Mouse (Mus musculus): Measurements from ENCODE around the gene Srrm3. TPM values are rescaled to one million over a fixed set of nuclear protein-coding genes. Genes with fewer than 3 reads are reported as not detected.

The Srrm3 gene
- polyA plus RNA-seq, 1 experiment from 2014 or later = 0.04 TPM

DNA sequence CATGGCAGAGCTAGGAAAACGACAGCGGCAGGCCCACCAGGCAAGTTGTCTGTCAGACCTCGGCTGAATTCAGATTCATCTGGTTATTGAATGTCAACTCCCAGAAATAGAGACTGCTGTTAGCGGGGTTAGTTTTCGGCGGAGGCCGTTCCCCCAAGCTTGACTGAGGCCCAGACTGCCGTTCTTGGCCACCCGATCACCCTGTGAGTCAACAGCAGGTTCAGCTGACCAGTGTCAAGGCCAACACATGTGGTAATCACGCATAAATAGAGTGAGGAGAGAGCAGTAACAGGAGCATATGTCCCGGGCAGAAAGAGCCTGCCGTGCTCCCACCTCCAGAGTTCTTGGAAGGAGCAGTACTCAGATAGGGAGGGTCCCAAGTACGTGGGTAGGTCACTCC lies 100.6 kb downstream of the Srrm3 start:
- Histone ChIP-seq H3K4me3 (ENCODE audit: low read depth, low read length) (no peak overlapping the region), H3K9ac (ENCODE audit: low read depth, low read length) (no peak overlapping the region), H3K27ac (ENCODE audit: low read depth, low read length) (no peak overlapping the region), H3K27me3 (replicated peaks; ENCODE audit: control insufficient read depth, insufficient read depth, low read length) (no peaks in the 10 kb centered on the region), H3K4me1 (replicated peaks; ENCODE audit: control insufficient read depth, insufficient read depth, low read length) (peaks cover 9% of the 10 kb centered on the region), H3K4me2 (no peak overlapping the region), H3K9me3 (ENCODE audit: control insufficient read depth, low read length) (no peaks in the 10 kb centered on the region), H3K36me3 (ENCODE audit: control insufficient read depth, insufficient read depth, low read length) (peaks cover 36% of the 10 kb centered on the region)
- WGBS = 79% methylated on average over 13 of the region's 13 CpGs
- DNase-seq (ENCODE audit: low spot score) = no peak
- no peak for ATAC-seq (replicated peaks; ENCODE audit: low FRiP score)

DNA sequence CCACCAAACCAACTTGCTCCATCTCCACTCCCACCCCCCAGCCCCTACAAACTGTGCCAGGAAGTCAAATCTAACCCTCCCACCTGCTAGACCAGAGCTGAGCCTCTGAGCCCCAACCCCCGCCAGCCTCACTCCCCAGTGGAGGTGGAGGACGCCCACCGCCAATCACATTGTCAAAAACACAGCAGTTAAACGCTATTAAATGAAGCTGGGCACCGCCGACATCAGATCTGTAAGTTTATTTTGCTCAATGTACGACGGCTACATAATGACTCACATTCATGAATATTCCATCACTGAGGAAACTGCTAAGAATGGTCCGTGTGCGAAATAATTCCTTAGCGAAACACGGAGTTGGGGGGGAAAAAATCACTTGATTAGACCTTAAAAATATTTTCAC lies 101.5 kb downstream of the Srrm3 start:
- no peak overlapping the region for H3K9ac ChIP-seq (ENCODE audit: low read depth, low read length)
- 83% methylated on average over 12 of the region's 12 CpGs for WGBS
- DNase-seq (ENCODE audit: low spot score) (no peak), ATAC-seq (replicated peaks; ENCODE audit: low FRiP score) (no peak)
- H3K27ac ChIP-seq (ENCODE audit: low read depth, low read length) = no peak overlapping the region
- no peaks in the 10 kb centered on the region for H3K9me3 ChIP-seq (ENCODE audit: control insufficient read depth, low read length)
- peaks cover 10% of the 10 kb centered on the region for H3K4me1 ChIP-seq (replicated peaks; ENCODE audit: control insufficient read depth, insufficient read depth, low read length)
- H3K27me3 ChIP-seq (replicated peaks; ENCODE audit: control insufficient read depth, insufficient read depth, low read length) = no peaks in the 10 kb centered on the region
- H3K36me3 ChIP-seq (ENCODE audit: control insufficient read depth, insufficient read depth, low read length) = peaks cover 36% of the 10 kb centered on the region
- no peak overlapping the region for H3K4me2 ChIP-seq
- H3K4me3 ChIP-seq (ENCODE audit: low read depth, low read length) = no peak overlapping the region

DNA sequence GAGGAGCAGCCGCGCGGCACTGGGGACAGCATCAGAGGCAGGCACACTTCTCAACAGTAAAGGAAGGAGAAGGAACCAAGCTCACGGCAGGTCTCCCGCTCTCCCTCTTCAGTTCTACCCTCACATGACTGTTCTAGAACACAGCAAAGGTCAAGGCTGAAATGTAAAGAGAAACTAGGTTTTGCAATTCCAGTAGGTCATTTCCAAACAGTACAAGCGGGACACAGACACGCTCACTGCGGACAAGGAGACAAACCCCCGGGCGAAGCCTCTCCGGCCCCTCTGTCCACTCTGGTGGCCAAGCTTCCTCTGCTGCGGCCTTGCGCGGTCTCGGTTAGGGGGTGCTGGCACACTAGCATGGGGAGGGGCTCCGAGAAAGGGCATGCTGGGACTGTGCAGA lies 102.3 kb downstream of the Srrm3 start:
- Histone ChIP-seq H3K27me3 (replicated peaks; ENCODE audit: control insufficient read depth, insufficient read depth, low read length) (no peaks in the 10 kb centered on the region), H3K9ac (ENCODE audit: low read depth, low read length) (no peak overlapping the region), H3K4me1 (replicated peaks; ENCODE audit: control insufficient read depth, insufficient read depth, low read length) (peaks cover 14% of the 10 kb centered on the region), H3K36me3 (ENCODE audit: control insufficient read depth, insufficient read depth, low read length) (peaks cover 36% of the 10 kb centered on the region), H3K4me2 (no peak overlapping the region), H3K4me3 (ENCODE audit: low read depth, low read length) (no peak overlapping the region), H3K9me3 (ENCODE audit: control insufficient read depth, low read length) (no peaks in the 10 kb centered on the region), H3K27ac (ENCODE audit: low read depth, low read length) (no peak overlapping the region)
- 84% methylated on average over 16 of the region's 16 CpGs for WGBS
- 0 out of 2 replicates have a peak, but pooled peaks have one; percentile 6 for ATAC-seq (replicated peaks; ENCODE audit: low FRiP score)
- DNase-seq (ENCODE audit: low spot score) = no peak

DNA sequence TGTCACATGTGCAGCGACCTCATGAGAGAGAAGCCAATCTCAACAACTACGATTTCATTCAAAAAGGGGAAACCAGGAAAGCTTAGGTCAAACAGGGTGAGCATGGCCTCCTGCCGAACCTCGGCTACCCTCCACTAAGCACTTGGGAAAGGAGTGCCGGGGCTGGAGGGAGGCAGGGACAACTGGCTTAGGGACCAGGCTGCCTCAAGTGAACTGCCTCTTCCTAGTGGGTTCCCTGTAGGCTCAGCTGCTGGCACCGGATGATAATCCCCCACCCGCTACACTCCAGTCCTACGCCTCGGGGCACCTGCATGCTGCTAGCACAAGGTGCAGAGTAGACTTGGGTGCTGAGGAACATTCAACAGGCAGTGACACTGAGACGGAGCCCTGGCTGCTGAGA lies 103.0 kb downstream of the Srrm3 start:
- no peak for DNase-seq (ENCODE audit: low spot score)
- Histone ChIP-seq H3K36me3 (ENCODE audit: control insufficient read depth, insufficient read depth, low read length) (peaks cover 40% of the 10 kb centered on the region), H3K9me3 (ENCODE audit: control insufficient read depth, low read length) (no peaks in the 10 kb centered on the region), H3K9ac (ENCODE audit: low read depth, low read length) (no peak overlapping the region), H3K4me3 (ENCODE audit: low read depth, low read length) (no peak overlapping the region), H3K27me3 (replicated peaks; ENCODE audit: control insufficient read depth, insufficient read depth, low read length) (no peaks in the 10 kb centered on the region), H3K4me2 (no peak overlapping the region), H3K27ac (ENCODE audit: low read depth, low read length) (no peak overlapping the region), H3K4me1 (replicated peaks; ENCODE audit: control insufficient read depth, insufficient read depth, low read length) (peaks cover 20% of the 10 kb centered on the region)
- ATAC-seq (replicated peaks; ENCODE audit: low FRiP score) = no peak
- WGBS = 88% methylated on average over 10 of the region's 10 CpGs

DNA sequence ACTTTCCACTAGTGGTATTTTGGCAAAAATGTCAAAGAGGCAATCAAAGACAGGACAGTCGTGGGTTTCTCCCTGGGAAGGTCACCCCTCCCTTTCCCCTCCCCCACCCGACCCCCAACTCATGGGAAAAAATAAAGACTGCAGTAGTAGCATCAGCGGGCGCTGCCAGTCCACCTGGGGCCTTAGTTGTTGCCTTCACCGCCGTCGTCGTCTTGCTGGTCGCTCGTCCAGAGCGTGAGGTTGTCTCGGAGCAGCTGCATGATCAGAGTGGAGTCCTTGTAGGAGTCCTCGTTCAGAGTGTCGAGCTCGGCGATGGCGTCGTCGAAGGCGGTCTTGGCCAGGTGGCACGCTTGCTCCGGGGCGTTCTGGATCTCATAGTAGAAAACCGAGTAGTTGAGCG lies 104.1 kb downstream of the Srrm3 start:
- Histone ChIP-seq H3K27me3 (replicated peaks; ENCODE audit: control insufficient read depth, insufficient read depth, low read length) (no peaks in the 10 kb centered on the region), H3K4me3 (ENCODE audit: low read depth, low read length) (no peak overlapping the region), H3K4me1 (replicated peaks; ENCODE audit: control insufficient read depth, insufficient read depth, low read length) (peaks cover 26% of the 10 kb centered on the region), H3K36me3 (ENCODE audit: control insufficient read depth, insufficient read depth, low read length) (peaks cover 41% of the 10 kb centered on the region), H3K9ac (ENCODE audit: low read depth, low read length) (no peak overlapping the region), H3K27ac (ENCODE audit: low read depth, low read length) (no peak overlapping the region), H3K4me2 (no peak overlapping the region), H3K9me3 (ENCODE audit: control insufficient read depth, low read length) (no peaks in the 10 kb centered on the region)
- ATAC-seq (replicated peaks; ENCODE audit: low FRiP score) (no peak), DNase-seq (ENCODE audit: low spot score) (no peak)
- 89% methylated on average over 25 of the region's 25 CpGs for WGBS

DNA sequence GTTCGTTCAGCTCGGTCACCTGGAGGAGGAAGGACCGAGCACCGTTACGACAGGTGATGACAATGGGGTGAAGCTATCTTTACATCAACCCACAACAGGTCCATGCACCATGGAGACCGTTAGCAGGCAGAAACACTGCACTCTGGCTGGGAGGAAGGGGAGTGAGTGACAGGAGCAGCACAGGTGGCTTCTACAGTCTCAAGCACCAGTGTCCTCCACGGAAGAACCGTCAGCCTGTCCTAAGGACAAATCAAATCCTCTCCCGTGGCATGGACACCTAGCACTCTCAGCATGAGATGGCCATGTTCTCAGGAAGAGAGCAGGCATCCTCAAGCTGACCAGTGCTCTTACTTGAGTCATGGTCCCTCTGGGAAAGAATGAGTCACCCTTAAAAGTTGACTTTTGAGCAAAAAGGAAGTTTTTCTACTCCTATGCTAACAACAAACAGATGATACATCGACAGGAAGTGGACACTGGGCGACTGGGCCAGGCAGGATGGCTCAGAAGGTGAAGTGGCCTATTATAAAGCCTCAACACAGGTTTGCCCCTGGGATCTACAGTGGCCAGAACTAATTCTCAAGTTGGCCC lies 105.0 kb downstream of the Srrm3 start:
- no peak overlapping the region for H3K9ac ChIP-seq (ENCODE audit: low read depth, low read length)
- no peak overlapping the region for H3K4me2 ChIP-seq
- peaks cover 28% of the 10 kb centered on the region for H3K4me1 ChIP-seq (replicated peaks; ENCODE audit: control insufficient read depth, insufficient read depth, low read length)
- ATAC-seq (replicated peaks; ENCODE audit: low FRiP score) (no peak), DNase-seq (ENCODE audit: low spot score) (no peak)
- WGBS = 80% methylated on average over 11 of the region's 11 CpGs
- H3K27me3 ChIP-seq (replicated peaks; ENCODE audit: control insufficient read depth, insufficient read depth, low read length) = no peaks in the 10 kb centered on the region
- H3K9me3 ChIP-seq (ENCODE audit: control insufficient read depth, low read length) = no peaks in the 10 kb centered on the region
- H3K27ac ChIP-seq (ENCODE audit: low read depth, low read length) = no peak overlapping the region
- H3K4me3 ChIP-seq (ENCODE audit: low read depth, low read length) = no peak overlapping the region
- peaks cover 45% of the 10 kb centered on the region for H3K36me3 ChIP-seq (ENCODE audit: control insufficient read depth, insufficient read depth, low read length)

DNA sequence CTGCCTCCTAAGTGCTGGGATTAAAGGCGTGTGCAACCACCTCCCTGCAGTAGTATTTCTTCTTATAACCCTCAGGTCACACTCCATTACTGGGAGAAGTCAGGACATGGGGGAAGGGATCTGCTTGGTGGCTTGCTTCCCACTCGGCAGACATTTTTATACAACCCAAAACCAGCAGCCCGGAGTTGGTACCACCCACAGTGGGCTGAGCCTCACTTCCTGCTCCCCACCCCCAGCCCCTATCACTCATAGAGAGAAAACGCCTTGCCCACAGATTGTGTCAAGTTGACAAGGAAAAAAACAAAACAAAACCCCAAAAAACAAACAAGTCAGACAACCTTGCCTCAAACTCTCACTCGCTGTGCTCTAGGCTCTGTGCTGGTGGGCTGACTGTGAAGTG lies 106.5 kb downstream of the Srrm3 start:
- Histone ChIP-seq H3K4me2 (no peak overlapping the region), H3K4me3 (ENCODE audit: low read depth, low read length) (no peak overlapping the region), H3K9me3 (ENCODE audit: control insufficient read depth, low read length) (no peaks in the 10 kb centered on the region), H3K27ac (ENCODE audit: low read depth, low read length) (no peak overlapping the region), H3K4me1 (replicated peaks; ENCODE audit: control insufficient read depth, insufficient read depth, low read length) (peaks cover 28% of the 10 kb centered on the region), H3K27me3 (replicated peaks; ENCODE audit: control insufficient read depth, insufficient read depth, low read length) (no peaks in the 10 kb centered on the region), H3K36me3 (ENCODE audit: control insufficient read depth, insufficient read depth, low read length) (peaks cover 48% of the 10 kb centered on the region), H3K9ac (ENCODE audit: low read depth, low read length) (no peak overlapping the region)
- no peak for ATAC-seq (replicated peaks; ENCODE audit: low FRiP score)
- WGBS = 58% methylated on average over 5 of the region's 5 CpGs
- no peak for DNase-seq (ENCODE audit: low spot score)

DNA sequence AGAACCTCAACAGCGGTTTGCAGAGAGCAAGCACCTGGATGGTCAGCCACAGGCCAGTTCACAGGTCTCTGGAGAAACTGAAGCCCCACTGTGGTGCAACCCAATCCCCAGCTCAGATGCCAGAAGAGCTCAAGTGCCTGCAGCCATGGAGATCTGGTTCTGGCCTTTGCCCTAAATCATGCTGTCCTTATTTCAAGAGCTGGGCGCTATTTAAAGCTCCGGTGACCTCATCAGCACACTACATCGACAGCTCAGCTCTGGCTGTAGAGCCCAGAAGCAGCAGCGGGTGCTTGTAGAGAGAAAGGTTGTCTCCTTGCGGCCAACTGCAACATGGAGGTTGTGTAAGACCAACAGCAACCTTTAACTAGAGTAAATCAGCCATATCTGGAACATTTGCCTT lies 107.5 kb downstream of the Srrm3 start:
- H3K9ac ChIP-seq (ENCODE audit: low read depth, low read length) = no peak overlapping the region
- no peaks in the 10 kb centered on the region for H3K27me3 ChIP-seq (replicated peaks; ENCODE audit: control insufficient read depth, insufficient read depth, low read length)
- DNase-seq (ENCODE audit: low spot score) (no peak), ATAC-seq (replicated peaks; ENCODE audit: low FRiP score) (no peak)
- no peak overlapping the region for H3K4me2 ChIP-seq
- WGBS = 74% methylated on average over 6 of the region's 6 CpGs
- no peaks in the 10 kb centered on the region for H3K9me3 ChIP-seq (ENCODE audit: control insufficient read depth, low read length)
- peak overlapping the region; percentile 30; the same call in 1 of the 2 replicates for H3K27ac ChIP-seq (ENCODE audit: low read depth, low read length)
- peaks cover 28% of the 10 kb centered on the region for H3K4me1 ChIP-seq (replicated peaks; ENCODE audit: control insufficient read depth, insufficient read depth, low read length)
- H3K36me3 ChIP-seq (ENCODE audit: control insufficient read depth, insufficient read depth, low read length) = peaks cover 51% of the 10 kb centered on the region
- H3K4me3 ChIP-seq (ENCODE audit: low read depth, low read length) = no peak overlapping the region

DNA sequence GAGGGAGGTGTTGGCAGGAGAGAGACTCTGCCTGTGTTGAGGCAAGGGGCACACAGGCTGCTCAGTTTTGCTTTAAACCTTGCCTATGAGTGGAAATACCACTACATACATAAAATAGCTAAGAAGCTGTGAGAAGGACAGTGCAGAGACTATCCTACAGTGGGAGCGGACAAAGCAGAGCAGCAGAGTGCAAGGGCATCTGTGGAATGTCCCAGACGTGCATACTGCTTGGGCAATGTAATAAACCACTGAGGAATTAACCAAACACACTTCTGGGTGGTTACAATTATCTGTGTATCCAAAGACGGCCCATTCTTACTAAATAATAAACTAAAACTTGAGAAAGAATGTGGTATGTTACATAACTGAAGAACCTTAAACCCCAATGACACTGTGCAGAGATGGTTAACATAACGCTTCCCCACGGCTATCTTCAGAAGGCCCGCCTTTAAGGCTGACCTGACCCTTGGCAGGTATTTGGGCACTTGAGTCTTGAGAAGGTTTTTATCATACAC lies 109.4 kb downstream of the Srrm3 start:
- Histone ChIP-seq H3K9ac (ENCODE audit: low read depth, low read length) (no peak overlapping the region; the same call in 1 of the 2 replicates), H3K4me3 (ENCODE audit: low read depth, low read length) (no peak overlapping the region), H3K36me3 (ENCODE audit: control insufficient read depth, insufficient read depth, low read length) (peaks cover 46% of the 10 kb centered on the region), H3K4me2 (no peak overlapping the region), H3K4me1 (replicated peaks; ENCODE audit: control insufficient read depth, insufficient read depth, low read length) (peaks cover 22% of the 10 kb centered on the region), H3K27me3 (replicated peaks; ENCODE audit: control insufficient read depth, insufficient read depth, low read length) (no peaks in the 10 kb centered on the region), H3K9me3 (ENCODE audit: control insufficient read depth, low read length) (no peaks in the 10 kb centered on the region), H3K27ac (ENCODE audit: low read depth, low read length) (no peak overlapping the region)
- no peak for DNase-seq (ENCODE audit: low spot score)
- ATAC-seq (replicated peaks; ENCODE audit: low FRiP score) = no peak
- WGBS = 90% methylated on average over 6 of the region's 6 CpGs
